Mouse (Mus musculus) MEL (cell line): Measurements from ENCODE around the gene Got1. TPM values are rescaled to one million over a fixed set of nuclear protein-coding genes. Genes with fewer than 3 reads are reported as not detected.
A peak's percentile ranks its signal among the peaks of the same experiment; 100 is the strongest.
"Not testable (repeated sequence)": the region's sequence is repeated elsewhere in the genome, so short reads cannot be mapped to it uniquely, and the experiment has no call there.

Source experiments
- DNase-seq: peaks from one replicate; pipeline ENCODE4 v3.0.0; 2011; ENCODE audit warnings: low read depth, low spot score
- H3K27ac ChIP-seq: 2 replicates; pipeline ENCODE4 v1.5.1; 2012; ENCODE audit warnings: low read depth, mild to moderate bottlenecking, control low read depth, low read length, moderate library complexity; ENCODE audit not compliant: control insufficient read depth
- H3K27me3 ChIP-seq, 2 experiments: fragments of 150-350 bp in 1 of 2; sonication (generic) in 1 of 2; 2 replicates each; pipeline ENCODE4 v1.6.1; 2012; ENCODE audit warnings: low read length in 2 of 2, mild to moderate bottlenecking in 2 of 2, improper control_type of control experiment in 1 of 2, moderate library complexity in 1 of 2; ENCODE audit not compliant: insufficient read depth in 2 of 2, control insufficient read depth in 1 of 2
- H3K36me3 ChIP-seq, 2 experiments: 2 replicates each; pipeline ENCODE4 v1.6.1; 2012 to 2014; ENCODE audit warnings: low read length in 2 of 2, improper control_type of control experiment in 1 of 2, inconsistent platforms in 1 of 2, mild to moderate bottlenecking in 1 of 2; ENCODE audit not compliant: insufficient read depth in 2 of 2, control insufficient read depth in 1 of 2
- H3K4me1 ChIP-seq, 2 experiments: fragments of 150-350 bp in 1 of 2; sonication (generic) in 1 of 2; 2 replicates each; pipeline ENCODE4 v1.6.1; 2012; ENCODE audit warnings: low read length in 2 of 2, improper control_type of control experiment in 1 of 2, mild to moderate bottlenecking in 1 of 2; ENCODE audit not compliant: insufficient read depth in 2 of 2, control insufficient read depth in 1 of 2
- H3K4me3 ChIP-seq, 2 experiments: fragments of 150-350 bp in 1 of 2; sonication (generic) in 1 of 2; 2 replicates each; pipeline ENCODE4 v1.5.1; 2012; ENCODE audit warnings: low read depth in 2 of 2, low read length in 2 of 2, mild to moderate bottlenecking in 2 of 2, moderate library complexity in 2 of 2, control low read depth in 1 of 2, improper control_type of control experiment in 1 of 2; ENCODE audit not compliant: control insufficient read depth in 1 of 2, insufficient read depth in 1 of 2
- H3K79me2 ChIP-seq: 2 replicates; pipeline ENCODE4 v1.6.1; 2012; ENCODE audit warnings: mild to moderate bottlenecking, low read length, moderate library complexity; ENCODE audit not compliant: control insufficient read depth, poor library complexity, insufficient read depth
- H3K9ac ChIP-seq: 2 replicates; pipeline ENCODE4 v1.6.1; 2012; ENCODE audit warnings: low read depth, mild to moderate bottlenecking, control low read depth, low read length, moderate library complexity; ENCODE audit not compliant: control insufficient read depth, poor library complexity, severe bottlenecking
- H3K9me3 ChIP-seq: fragments of 150-350 bp; sonication (generic); replicated peaks from 2 replicates; pipeline ENCODE4 v1.6.1; 2012; ENCODE audit warnings: mild to moderate bottlenecking, low read length, improper control_type of control experiment, moderate library complexity; ENCODE audit not compliant: insufficient read depth
- BHLHE40 ChIP-seq: IDR thresholded peaks from 2 replicates; pipeline ENCODE4 v1.6.1; 2012; ENCODE audit warnings: low read depth, mild to moderate bottlenecking, inconsistent platforms, low read length, improper control_type of control experiment, borderline replicate concordance
- CHD2 ChIP-seq: IDR thresholded peaks from 2 replicates; pipeline ENCODE4 v1.6.1; 2011; ENCODE audit warnings: low read length, improper control_type of control experiment
- E2F4 ChIP-seq: IDR thresholded peaks from 2 replicates; pipeline ENCODE4 v1.6.1; 2011; ENCODE audit warnings: low read depth, low read length, improper control_type of control experiment, borderline replicate concordance
- GABPA ChIP-seq: IDR thresholded peaks from 2 replicates; pipeline ENCODE4 v1.6.1; 2012; ENCODE audit warnings: low read depth, mild to moderate bottlenecking, inconsistent platforms, low read length, improper control_type of control experiment, moderate library complexity
- GATA1 ChIP-seq: IDR thresholded peaks from 2 replicates; pipeline ENCODE4 v1.6.1; 2011; ENCODE audit warnings: low read depth, low read length, improper control_type of control experiment
- HCFC1 ChIP-seq: IDR thresholded peaks from 2 replicates; pipeline ENCODE4 v1.6.1; 2012; ENCODE audit warnings: low read depth, mild to moderate bottlenecking, inconsistent platforms, low read length, improper control_type of control experiment, moderate library complexity
- MAFK ChIP-seq: IDR thresholded peaks from 2 replicates; pipeline ENCODE4 v1.6.1; 2011; ENCODE audit warnings: low read depth, mild to moderate bottlenecking, low read length, improper control_type of control experiment, borderline replicate concordance
- MAX ChIP-seq: IDR thresholded peaks from 2 replicates; pipeline ENCODE4 v1.6.1; 2011; ENCODE audit warnings: low read length, improper control_type of control experiment
- MAZ ChIP-seq: IDR thresholded peaks from 2 replicates; pipeline ENCODE4 v1.6.1; 2012; ENCODE audit warnings: low read depth, mild to moderate bottlenecking, inconsistent platforms, low read length, improper control_type of control experiment
- MEF2A ChIP-seq: IDR thresholded peaks from 2 replicates; pipeline ENCODE4 v1.6.1; 2014; ENCODE audit warnings: low read depth, mild to moderate bottlenecking, inconsistent platforms, low read length, improper control_type of control experiment; ENCODE audit not compliant: poor library complexity, insufficient replicate concordance, severe bottlenecking; ENCODE audit errors: extremely low read depth
- POLR2AphosphoS5 ChIP-seq: IDR thresholded peaks from 2 replicates; pipeline ENCODE4 v1.6.1; 2012; ENCODE audit warnings: low read depth, borderline replicate concordance, mild to moderate bottlenecking, inconsistent platforms, low read length, moderate library complexity, mixed read lengths
- RCOR1 ChIP-seq: IDR thresholded peaks from 2 replicates; pipeline ENCODE4 v1.6.1; 2012; ENCODE audit warnings: low read depth, mild to moderate bottlenecking, inconsistent platforms, low read length, improper control_type of control experiment
- SIN3A ChIP-seq: IDR thresholded peaks from 2 replicates; pipeline ENCODE4 v1.6.1; 2012; ENCODE audit warnings: low read length, improper control_type of control experiment, inconsistent platforms
- SMC3 ChIP-seq: IDR thresholded peaks from 2 replicates; pipeline ENCODE4 v1.6.1; 2011; ENCODE audit warnings: low read depth, low read length, improper control_type of control experiment
- TAL1 ChIP-seq: IDR thresholded peaks from 2 replicates; pipeline ENCODE4 v1.6.1; 2012; ENCODE audit warnings: mild to moderate bottlenecking, inconsistent platforms, low read length, moderate library complexity, mixed read lengths
- TCF12 ChIP-seq: IDR thresholded peaks from 2 replicates; pipeline ENCODE4 v1.6.1; 2014; ENCODE audit warnings: low read depth, mild to moderate bottlenecking, inconsistent platforms, low read length, improper control_type of control experiment, moderate library complexity
- UBTF ChIP-seq: IDR thresholded peaks from 2 replicates; pipeline ENCODE4 v1.6.1; 2012; ENCODE audit warnings: low read depth, mild to moderate bottlenecking, inconsistent platforms, low read length, improper control_type of control experiment, moderate library complexity, borderline replicate concordance; ENCODE audit not compliant: insufficient read depth
- USF2 ChIP-seq, 2 experiments: IDR thresholded peaks; 2 replicates each; pipeline ENCODE4 v1.6.1; 2011 to 2012; ENCODE audit warnings: improper control_type of control experiment in 2 of 2, low read length in 2 of 2, borderline replicate concordance in 1 of 2, inconsistent platforms in 1 of 2, low read depth in 1 of 2, mild to moderate bottlenecking in 1 of 2; ENCODE audit not compliant: insufficient read depth in 1 of 2
- ZC3H11A ChIP-seq: IDR thresholded peaks from 2 replicates; pipeline ENCODE4 v1.6.1; 2012; ENCODE audit warnings: low read depth, mild to moderate bottlenecking, inconsistent platforms, low read length, improper control_type of control experiment
- ZKSCAN1 ChIP-seq: IDR thresholded peaks from 2 replicates; pipeline ENCODE4 v1.6.1; 2012; ENCODE audit warnings: low read depth, mild to moderate bottlenecking, inconsistent platforms, low read length, improper control_type of control experiment, moderate library complexity
- ZMIZ1 ChIP-seq: IDR thresholded peaks from 2 replicates; pipeline ENCODE4 v1.6.1; 2012; ENCODE audit warnings: low read depth, mild to moderate bottlenecking, inconsistent platforms, low read length, improper control_type of control experiment, moderate library complexity
- ZNF384 ChIP-seq: IDR thresholded peaks from 2 replicates; pipeline ENCODE4 v1.6.1; 2012; ENCODE audit warnings: low read depth, mild to moderate bottlenecking, inconsistent platforms, low read length, improper control_type of control experiment
- polyA plus RNA-seq, 2 experiments: library from polyadenylated mRNA; stranded (reverse) in 1 of 2; unstranded in 1 of 2; fragments of >175 nt in 1 of 2; fragments of >200 nt in 1 of 2; gene quantifications; 2 replicates each; pipeline versions ENCODE4 v1.2.1 to v1.2.4; 2012; ENCODE audit warnings: low replicate concordance in 2 of 2, low read depth in 1 of 2; ENCODE audit not compliant: insufficient read length in 2 of 2, insufficient read depth in 1 of 2, missing spikeins in 1 of 2
- total RNA-seq: library from RNA; depleted of rRNA; stranded (reverse); fragments of 300-350 nt; gene quantifications from 2 replicates; pipeline ENCODE4 v1.2.3, GENCODE M21; 2012

Got1 gene
- total and polyA plus RNA-seq, 3 experiments = 60.4 to 213 (median 106) TPM

DNA sequence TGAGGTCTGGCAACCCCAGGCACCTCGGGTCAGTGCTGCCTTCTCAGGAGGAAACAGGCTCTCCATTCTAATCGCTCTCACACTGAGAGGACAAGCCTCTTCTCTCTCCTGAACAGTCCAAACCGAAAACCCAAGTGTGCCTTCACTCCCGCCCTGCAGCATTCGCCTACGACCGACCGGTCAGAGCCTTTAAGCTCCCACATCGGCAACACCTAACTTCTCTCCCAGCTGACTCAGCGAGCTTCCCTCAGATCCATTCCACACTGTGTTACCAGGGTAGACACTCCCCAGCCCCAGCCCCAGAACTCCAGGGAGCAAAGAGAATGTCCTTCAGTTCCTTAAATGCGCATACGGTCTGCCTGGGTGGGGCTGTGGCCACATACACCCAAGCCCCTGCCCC, 19.0 kb downstream of the Got1 start:
- H3K9me3 ChIP-seq = no peaks in the 10 kb centered on the region
- no peaks in the 10 kb centered on the region for H3K27me3 ChIP-seq
- H3K27ac ChIP-seq = no peak overlapping the region
- no peak overlapping the region for H3K4me3 ChIP-seq
- H3K4me1 ChIP-seq = no peaks in the 10 kb centered on the region
- TF ChIP-seq RCOR1 (no peak), TCF12 (no peak), POLR2AphosphoS5 (no peak)
- H3K36me3 ChIP-seq = peaks cover 0 to 36% of the 10 kb centered on the region in 2 experiments; a peak in 2 of 4 replicates
- DNase-seq = no peak
- H3K79me2 ChIP-seq = 0 out of 2 replicates have a peak, but pooled peaks cover 1% of the 10 kb centered on the region
- H3K9ac ChIP-seq = no peak overlapping the region

DNA sequence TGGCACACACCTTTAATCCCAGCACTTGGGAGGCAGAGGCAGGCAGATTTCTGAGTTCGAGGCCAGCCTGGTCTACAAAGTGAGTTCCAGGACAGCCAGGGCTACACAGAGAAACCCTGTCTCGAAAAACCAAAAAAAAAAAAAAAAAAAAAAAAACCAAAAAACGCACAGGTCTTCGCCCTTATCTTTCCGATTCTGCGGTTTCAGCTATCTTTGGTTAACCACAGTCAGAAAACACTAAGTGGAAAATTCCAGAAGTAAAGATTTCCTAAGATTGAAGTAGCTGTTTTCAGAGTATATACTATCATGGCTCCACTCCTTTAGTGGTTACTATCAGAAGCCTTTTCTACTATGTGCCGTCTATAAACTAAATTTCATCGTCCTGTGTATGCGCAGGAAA, 20.8 kb downstream of the Got1 start:
- H3K79me2 ChIP-seq, H3K9ac ChIP-seq, H3K4me3 ChIP-seq, H3K27ac ChIP-seq: not testable (repeated sequence)
- TF ChIP-seq ZNF384 = peak; percentile 63
- TF ChIP-seq RCOR1 = peak; percentile 74
- TF ChIP-seq, all 39 proteins: peak for 2; not testable (repeated sequence) for 37
- H3K36me3 ChIP-seq = peaks cover 0 to 30% of the 10 kb centered on the region in 2 experiments; a peak in 2 of 4 replicates
- not testable (repeated sequence) for H3K9me3 ChIP-seq, H3K4me1 ChIP-seq, DNase-seq, H3K27me3 ChIP-seq

DNA sequence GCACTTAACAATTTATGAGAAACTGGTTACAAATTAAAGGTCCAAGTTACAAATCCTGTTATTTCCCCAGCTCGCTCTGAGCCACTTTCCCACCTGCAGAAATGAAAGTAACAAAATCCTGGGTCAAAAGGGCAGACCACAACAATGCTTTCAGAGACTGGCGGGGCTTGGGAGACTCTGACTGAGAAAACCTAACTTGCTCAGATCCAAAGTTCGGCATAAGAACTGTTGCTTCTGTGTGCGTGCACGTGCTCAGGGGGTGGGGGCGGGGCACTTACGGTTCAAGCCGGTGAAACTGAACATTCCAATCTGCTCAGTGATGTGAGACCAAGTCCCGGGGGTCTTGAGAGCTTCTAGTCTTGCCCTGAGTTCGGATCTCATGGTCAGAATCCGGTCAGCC, 21.8 kb downstream of the Got1 start:
- Histone ChIP-seq H3K4me3 (no peak overlapping the region), H3K4me1 (no peaks in the 10 kb centered on the region), H3K79me2 (no peaks in the 10 kb centered on the region), H3K27ac (no peak overlapping the region), H3K36me3 (peaks cover 0 to 23% of the 10 kb centered on the region in 2 experiments; a peak in 2 of 4 replicates), H3K9me3 (no peaks in the 10 kb centered on the region), H3K27me3 (no peaks in the 10 kb centered on the region), H3K9ac (no peak overlapping the region)
- DNase-seq = no peak
- TF ChIP-seq USF2 (IDR thresholded peaks at IDR 0.05; ENCODE audit: borderline replicate concordance in 1 of 2, insufficient read depth in 1 of 2, low read depth in 1 of 2, low read length in 2 of 2) (no peak), UBTF (no peak), BHLHE40 (no peak), E2F4 (no peak), GABPA (no peak), TAL1 (no peak), ZMIZ1 (no peak), SIN3A (no peak), MAFK (no peak), CHD2 (no peak), MAZ (no peak), MEF2A (no peak), SMC3 (no peak), ZKSCAN1 (no peak), MAX (no peak), ZC3H11A (no peak), GATA1 (no peak), HCFC1 (no peak)
- TF ChIP-seq, all 39 proteins: peak for 0
